Mouse (Mus musculus): ENCODE results near the gene Nfx1. TPM values are rescaled to one million over a fixed set of nuclear protein-coding genes. Genes with fewer than 3 reads are reported as not detected.
A peak's percentile ranks its signal among the peaks of the same experiment; 100 is the strongest.

Nfx1 gene
- polyA plus RNA-seq, 1 experiment, result 107 TPM

DNA sequence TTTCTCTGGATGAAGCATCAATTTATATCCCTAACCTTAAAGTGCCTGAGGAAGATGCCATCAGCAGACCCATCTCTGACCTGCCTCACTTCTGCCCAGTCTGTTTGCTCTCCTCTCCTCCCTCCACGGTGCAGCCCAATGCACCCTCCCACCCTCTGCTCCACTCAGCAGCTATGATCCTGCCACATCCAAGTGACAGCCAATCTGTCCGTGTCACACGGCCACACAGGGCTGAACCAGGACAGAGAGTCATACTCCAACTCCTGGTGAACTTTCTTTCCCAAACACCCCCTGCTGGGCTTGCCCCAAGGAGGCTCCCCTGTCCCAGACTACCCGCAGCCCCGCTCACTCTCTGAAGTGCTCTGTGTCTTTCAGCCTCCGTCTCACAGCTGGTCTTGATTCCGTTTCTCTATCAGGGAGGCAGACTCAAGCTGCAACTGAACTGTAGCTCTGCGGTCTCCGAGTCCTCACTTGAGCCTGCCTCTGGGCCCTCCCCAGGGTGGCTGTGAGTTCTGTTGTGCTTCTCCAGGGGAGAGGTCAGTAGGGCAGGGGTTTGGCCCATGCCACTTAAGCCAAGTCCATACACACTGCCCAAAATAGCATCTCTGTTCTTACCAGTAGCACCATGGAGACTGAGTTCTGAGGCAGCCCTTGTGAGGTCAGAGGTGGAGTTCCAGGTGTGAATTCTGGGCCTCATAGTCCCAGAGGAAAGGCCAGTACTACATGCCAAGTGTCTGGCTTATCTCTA lies 77.0 kb downstream of the Nfx1 start, which contains the start of gene Aqp7:
TSS of gene Aqp7 (minus strand) at position 616 of the 748 bp plus-strand sequence.
- DNase-seq (ENCODE audit: low read depth), result no peak
- TF ChIP-seq POLR2A (IDR thresholded peaks at IDR 0.05; ENCODE audit: borderline replicate concordance, extremely low read depth, insufficient read depth, insufficient read length, poor library complexity, severe bottlenecking), result no peak
- TF ChIP-seq CTCF (IDR thresholded peaks at IDR 0.05; ENCODE audit: borderline replicate concordance, extremely low read depth, insufficient read depth, insufficient read length), result no peak

DNA sequence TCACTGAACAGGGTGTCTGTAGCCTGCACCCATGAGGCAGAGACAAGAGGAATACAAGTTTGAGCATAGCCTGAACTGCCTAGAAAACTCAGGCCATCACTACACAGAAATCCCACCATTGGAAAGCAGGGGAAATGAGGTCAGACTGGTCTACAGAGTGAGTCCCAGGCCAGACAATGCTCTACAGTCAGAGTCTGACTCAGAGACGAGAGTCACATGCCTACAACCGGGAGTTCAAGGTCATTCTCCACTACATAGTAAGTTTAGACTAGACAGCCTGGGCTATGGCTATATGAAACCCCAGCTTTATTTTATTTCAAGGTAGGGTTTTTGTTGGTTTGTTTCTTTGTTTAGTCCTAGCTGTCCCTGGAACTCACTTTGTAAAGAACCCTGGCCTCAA lies 78.2 kb downstream of the Nfx1 start:
- TF ChIP-seq CTCF (IDR thresholded peaks at IDR 0.05; ENCODE audit: borderline replicate concordance, extremely low read depth, insufficient read depth, insufficient read length), result no peak
- TF ChIP-seq POLR2A (IDR thresholded peaks at IDR 0.05; ENCODE audit: borderline replicate concordance, extremely low read depth, insufficient read depth, insufficient read length, poor library complexity, severe bottlenecking), result no peak
- no peak for DNase-seq (ENCODE audit: low read depth)

DNA sequence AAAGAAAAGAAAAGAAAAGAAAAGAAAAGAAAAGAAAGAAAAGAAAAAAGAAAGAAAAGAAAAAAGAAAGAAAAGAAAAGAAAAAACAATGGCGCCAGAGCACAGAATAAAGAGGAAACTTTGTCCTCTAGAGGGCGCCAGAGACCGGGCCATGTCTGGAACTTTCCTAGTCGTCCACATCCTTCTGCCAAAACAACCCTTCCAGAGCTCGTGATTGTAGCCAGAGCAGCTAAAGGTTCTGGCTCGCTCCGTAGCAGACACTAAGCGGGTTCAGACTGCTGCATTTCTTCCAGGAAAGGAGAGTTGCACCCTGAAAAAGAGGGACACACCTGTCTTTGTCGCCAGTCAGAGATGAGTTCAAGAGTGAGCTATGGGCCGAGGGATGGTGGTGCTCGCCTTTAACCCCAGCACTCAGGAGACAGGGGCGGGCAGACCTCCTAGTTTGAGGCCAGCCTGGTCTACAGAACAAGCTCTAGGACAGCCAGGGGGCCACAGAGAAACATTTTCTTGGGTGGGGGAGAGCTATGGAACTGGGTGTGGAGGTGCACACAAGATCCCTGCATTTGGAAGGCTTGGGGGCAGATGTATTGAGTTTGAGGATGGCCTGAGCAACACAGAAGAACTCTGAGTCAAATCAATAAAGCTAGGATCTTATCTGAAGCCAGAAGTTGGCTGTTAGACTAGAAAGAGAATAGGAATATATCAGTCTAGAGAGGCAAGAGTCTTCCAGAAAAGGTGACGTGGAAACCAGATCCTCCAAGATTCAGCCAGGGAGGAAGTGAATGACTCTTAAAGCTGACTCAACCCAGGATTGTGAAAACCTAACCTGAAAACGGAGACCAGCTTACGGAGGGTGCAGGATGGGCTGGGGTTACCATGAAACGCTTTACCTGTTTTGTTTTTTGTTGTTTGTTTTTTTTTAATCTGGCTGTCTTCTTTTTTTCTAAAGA lies 80.3 kb downstream of the Nfx1 start:
- TF ChIP-seq POLR2A (IDR thresholded peaks at IDR 0.05; ENCODE audit: borderline replicate concordance, extremely low read depth, insufficient read depth, insufficient read length, poor library complexity, severe bottlenecking) (no peak), CTCF (IDR thresholded peaks at IDR 0.05; ENCODE audit: borderline replicate concordance, extremely low read depth, insufficient read depth, insufficient read length) (peak; percentile 82)
- peak; percentile 90 for DNase-seq (ENCODE audit: low read depth)

DNA sequence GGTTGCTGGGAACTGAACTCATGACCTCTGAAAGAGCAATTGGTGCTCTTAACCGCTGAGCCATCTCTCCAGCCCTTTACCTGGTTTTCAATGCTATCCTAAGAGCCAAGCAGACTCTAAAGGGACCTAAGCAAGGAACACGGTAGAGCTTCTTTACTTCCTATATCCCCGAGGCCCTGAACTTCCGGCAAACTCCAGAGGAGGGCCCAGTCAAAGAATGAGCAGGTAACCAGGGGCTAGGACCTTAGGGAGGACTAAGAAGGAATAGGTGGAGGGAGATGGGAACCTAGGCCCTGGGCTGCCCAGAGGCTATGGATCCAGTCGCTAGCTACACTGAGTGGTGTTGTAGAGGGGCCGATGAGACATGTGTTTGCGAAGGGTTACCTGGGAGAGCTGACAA lies 81.1 kb downstream of the Nfx1 start:
- no peak for DNase-seq (ENCODE audit: low read depth)
- TF ChIP-seq CTCF (IDR thresholded peaks at IDR 0.05; ENCODE audit: borderline replicate concordance, extremely low read depth, insufficient read depth, insufficient read length) (no peak), POLR2A (IDR thresholded peaks at IDR 0.05; ENCODE audit: borderline replicate concordance, extremely low read depth, insufficient read depth, insufficient read length, poor library complexity, severe bottlenecking) (no peak)

DNA sequence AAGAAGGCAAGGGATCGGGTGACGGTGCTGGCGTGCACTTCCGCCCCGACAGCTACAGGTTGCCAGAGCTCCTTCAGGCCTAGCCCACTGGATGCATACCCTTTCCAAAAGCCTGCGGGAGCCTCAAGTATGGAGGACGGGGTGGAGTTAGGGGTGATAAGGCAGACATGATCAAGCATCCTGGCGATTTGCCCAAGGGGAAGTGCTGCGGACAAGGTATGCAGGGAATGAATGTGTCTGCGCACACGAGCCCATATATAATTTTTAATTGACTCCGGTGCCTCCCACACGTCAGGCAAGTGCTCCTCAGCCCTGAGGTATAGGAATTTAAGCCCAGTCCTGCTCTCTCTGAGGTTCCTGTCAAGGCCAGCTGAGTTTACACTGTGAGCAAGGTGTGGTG lies 84.4 kb downstream of the Nfx1 start:
- TF ChIP-seq CTCF (IDR thresholded peaks at IDR 0.05; ENCODE audit: borderline replicate concordance, extremely low read depth, insufficient read depth, insufficient read length), result no peak
- TF ChIP-seq POLR2A (IDR thresholded peaks at IDR 0.05; ENCODE audit: borderline replicate concordance, extremely low read depth, insufficient read depth, insufficient read length, poor library complexity, severe bottlenecking), result no peak
- no peak for DNase-seq (ENCODE audit: low read depth)

DNA sequence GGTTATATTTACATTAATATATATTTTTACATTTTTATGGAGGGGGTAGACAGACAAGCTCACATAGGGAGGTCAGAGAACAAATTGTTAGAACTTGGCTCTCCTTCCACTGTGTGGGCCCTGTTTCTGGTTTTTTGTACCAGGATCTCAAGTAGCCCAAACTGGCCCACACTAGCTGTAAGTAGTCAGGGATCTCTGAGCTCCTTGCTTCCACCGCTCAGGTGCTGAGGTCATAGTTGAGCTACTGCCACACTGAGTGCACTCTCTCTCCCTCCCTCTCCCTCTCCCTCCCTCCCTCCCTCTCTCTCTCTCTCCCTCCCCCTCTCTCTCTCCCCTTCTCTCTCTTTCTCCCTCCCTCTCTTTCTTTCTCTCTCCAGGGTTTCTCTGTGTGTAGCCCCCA lies 85.5 kb downstream of the Nfx1 start:
- DNase-seq (ENCODE audit: low read depth), result no peak
- TF ChIP-seq CTCF (IDR thresholded peaks at IDR 0.05; ENCODE audit: borderline replicate concordance, extremely low read depth, insufficient read depth, insufficient read length) (no peak), POLR2A (IDR thresholded peaks at IDR 0.05; ENCODE audit: borderline replicate concordance, extremely low read depth, insufficient read depth, insufficient read length, poor library complexity, severe bottlenecking) (no peak)

DNA sequence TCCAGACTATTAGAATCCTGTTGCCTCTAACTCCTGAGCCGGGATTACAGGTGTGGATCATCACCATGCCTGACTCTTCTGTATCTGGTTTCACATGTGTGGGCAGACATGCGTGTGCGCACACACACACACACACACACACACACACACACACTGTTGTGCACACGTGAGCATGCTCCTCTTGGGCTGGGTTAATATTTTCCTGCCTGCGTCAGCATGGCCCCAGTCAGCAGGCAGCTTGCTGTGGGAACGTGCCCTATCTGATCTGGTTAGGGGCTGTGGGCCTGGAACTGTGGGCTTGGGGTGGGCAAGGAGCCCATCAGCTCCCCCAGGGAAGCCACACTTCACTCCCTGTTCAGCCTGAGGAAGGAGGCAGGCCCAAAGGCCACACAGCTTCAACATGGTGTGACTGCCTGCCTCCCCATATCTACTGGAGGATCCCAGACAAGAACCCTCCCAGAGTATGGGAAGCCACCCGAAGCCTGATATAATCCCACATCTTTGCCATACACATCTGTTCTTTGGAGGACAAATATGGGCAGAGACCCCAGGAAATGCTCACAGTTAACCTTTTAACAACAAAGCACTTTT lies 86.1 kb downstream of the Nfx1 start:
- no peak for DNase-seq (ENCODE audit: low read depth)
- TF ChIP-seq CTCF (IDR thresholded peaks at IDR 0.05; ENCODE audit: borderline replicate concordance, extremely low read depth, insufficient read depth, insufficient read length) (no peak), POLR2A (IDR thresholded peaks at IDR 0.05; ENCODE audit: borderline replicate concordance, extremely low read depth, insufficient read depth, insufficient read length, poor library complexity, severe bottlenecking) (no peak)

DNA sequence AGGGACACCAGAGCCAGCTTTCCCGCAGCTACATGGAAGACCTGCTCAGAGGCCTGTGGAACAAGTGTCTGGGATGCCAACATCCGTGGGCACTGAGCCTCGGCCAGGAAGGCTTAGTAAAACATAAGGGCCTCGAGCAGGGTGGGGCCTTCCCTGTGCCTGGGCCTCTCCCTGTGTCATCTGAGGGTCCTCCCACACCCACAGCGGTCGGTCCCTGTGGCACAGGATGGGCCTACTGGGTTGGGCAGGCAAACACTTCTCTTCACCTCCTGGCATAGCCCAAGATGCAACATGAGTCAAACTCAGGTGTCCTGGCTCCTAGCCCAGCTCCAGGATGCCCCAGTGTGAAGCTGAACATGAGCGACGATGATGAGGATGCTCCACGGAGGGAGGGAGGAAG lies 86.7 kb downstream of the Nfx1 start:
- TF ChIP-seq POLR2A (IDR thresholded peaks at IDR 0.05; ENCODE audit: borderline replicate concordance, extremely low read depth, insufficient read depth, insufficient read length, poor library complexity, severe bottlenecking) (no peak), CTCF (IDR thresholded peaks at IDR 0.05; ENCODE audit: borderline replicate concordance, extremely low read depth, insufficient read depth, insufficient read length) (no peak)
- no peak for DNase-seq (ENCODE audit: low read depth)

DNA sequence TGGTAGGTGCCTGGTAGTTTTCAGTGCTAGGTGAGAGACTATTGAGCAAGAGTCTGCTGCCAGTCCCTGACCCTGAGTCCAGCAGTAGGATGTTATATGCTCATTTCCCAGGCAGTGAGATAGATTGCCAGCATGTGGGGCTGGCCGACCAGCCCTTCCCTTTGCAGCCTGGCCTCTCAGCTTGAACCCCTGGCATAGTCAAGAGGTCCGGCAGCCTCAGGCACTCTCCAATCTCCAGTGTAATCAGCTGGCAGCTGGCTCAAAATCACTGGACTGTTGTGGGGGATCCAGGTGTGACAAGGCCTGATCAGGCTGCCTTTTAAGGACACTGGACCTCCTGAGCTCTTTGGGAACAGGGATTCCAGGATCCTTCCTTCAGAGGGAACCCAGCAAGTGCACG lies 92.6 kb downstream of the Nfx1 start:
- no peak for DNase-seq (ENCODE audit: low read depth)
- TF ChIP-seq POLR2A (IDR thresholded peaks at IDR 0.05; ENCODE audit: borderline replicate concordance, extremely low read depth, insufficient read depth, insufficient read length, poor library complexity, severe bottlenecking) (no peak), CTCF (IDR thresholded peaks at IDR 0.05; ENCODE audit: borderline replicate concordance, extremely low read depth, insufficient read depth, insufficient read length) (no peak)

DNA sequence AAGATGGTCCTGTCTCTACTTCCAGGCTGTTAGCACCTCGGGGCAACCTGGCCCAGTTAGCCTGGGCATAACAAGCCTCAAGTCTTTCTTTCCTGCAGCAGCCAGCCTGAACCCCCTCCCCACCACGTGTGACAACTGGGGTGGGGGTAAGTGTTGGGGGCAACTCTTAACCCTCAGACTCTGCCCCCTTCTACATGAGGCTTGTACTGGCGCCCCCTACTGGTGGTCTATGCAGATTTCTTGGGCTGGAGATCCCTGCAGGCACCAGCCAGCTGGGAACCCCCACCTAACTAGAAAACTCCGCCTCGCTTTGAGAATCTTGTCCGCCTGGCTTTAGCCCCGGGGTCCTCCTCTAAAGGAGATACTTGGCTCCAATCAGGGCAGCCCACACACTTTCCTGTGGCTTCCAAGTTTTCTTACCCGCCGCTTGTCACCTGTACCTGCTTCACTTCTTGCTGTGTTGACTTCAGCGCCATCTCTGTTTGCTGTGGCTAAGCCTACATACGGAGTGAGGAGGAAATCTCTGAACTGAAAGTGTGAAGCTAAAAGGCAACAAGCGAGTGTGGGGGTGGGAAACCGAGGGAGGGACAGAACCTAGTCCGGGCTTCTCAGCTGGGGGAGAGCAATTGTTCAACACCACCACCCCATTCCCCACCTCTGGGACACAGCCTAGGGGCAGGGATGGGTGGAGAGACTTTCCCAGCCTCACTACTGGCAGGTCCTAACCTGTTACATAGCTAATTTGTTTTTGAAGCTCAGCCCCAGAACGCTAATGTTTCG lies 93.4 kb downstream of the Nfx1 start:
- DNase-seq (ENCODE audit: low read depth), result peak; percentile 20
- TF ChIP-seq POLR2A (IDR thresholded peaks at IDR 0.05; ENCODE audit: borderline replicate concordance, extremely low read depth, insufficient read depth, insufficient read length, poor library complexity, severe bottlenecking) (no peak), CTCF (IDR thresholded peaks at IDR 0.05; ENCODE audit: borderline replicate concordance, extremely low read depth, insufficient read depth, insufficient read length) (peak; percentile 47; the same call in 1 of the 2 replicates)

Measured in brain, embryonic 14.5 days (tissue).